Mouse (Mus musculus) heart, embryonic 15.5 days (tissue): ENCODE measurements around the gene Map4k3. TPM values are rescaled to one million over a fixed set of nuclear protein-coding genes. Genes with fewer than 3 reads are reported as not detected.
A peak's percentile ranks its signal among the peaks of the same experiment; 100 is the strongest.

Experiments
- ATAC-seq: fragments of 200-750 bp; cut with Nextera tagmentation; replicated peaks from 2 replicates; pipeline ENCODE4 v1.8.0; 2017; ENCODE audit warnings: low read depth, moderate TSS enrichment; ENCODE audit not compliant: insufficient number of reproducible peaks, insufficient read depth, low FRiP score
- H3K27ac ChIP-seq: fragments of 300-500 bp; sonication (generic); 2 replicates; pipeline ENCODE4 v1.5.1; 2015; ENCODE audit warnings: mild to moderate bottlenecking, inconsistent platforms
- H3K27me3 ChIP-seq: fragments of 300-500 bp; sonication (generic); 2 replicates; pipeline ENCODE4 v1.6.1; 2015; ENCODE audit warnings: inconsistent platforms
- H3K36me3 ChIP-seq: fragments of 300-500 bp; sonication (generic); 2 replicates; pipeline ENCODE4 v1.6.1; 2015; ENCODE audit warnings: mild to moderate bottlenecking, inconsistent platforms
- H3K4me1 ChIP-seq: fragments of 300-500 bp; sonication (generic); replicated peaks from 2 replicates; pipeline ENCODE4 v1.6.1; 2015; ENCODE audit warnings: inconsistent platforms
- H3K4me2 ChIP-seq: fragments of 300-500 bp; sonication (generic); 2 replicates; pipeline ENCODE4 v1.6.1; 2015; ENCODE audit warnings: inconsistent platforms, mild to moderate bottlenecking, moderate library complexity
- H3K4me3 ChIP-seq: fragments of 300-500 bp; sonication (generic); 2 replicates; pipeline ENCODE4 v1.5.1; 2015; ENCODE audit warnings: mild to moderate bottlenecking, inconsistent platforms
- H3K9ac ChIP-seq: fragments of 300-500 bp; sonication (generic); 2 replicates; pipeline ENCODE4 v1.6.1; 2015; ENCODE audit warnings: mild to moderate bottlenecking, inconsistent platforms
- H3K9me3 ChIP-seq: fragments of 300-500 bp; sonication (generic); replicated peaks from 2 replicates; pipeline ENCODE4 v1.6.1; 2016; ENCODE audit warnings: inconsistent platforms
- WGBS: fragments of 180-500 bp; shearing (Covaris S2); methylation state at CpG from one replicate; pipeline ENCODE4 v1.1.7; 2015; ENCODE audit warnings: mixed read lengths; 5-methylcytosine and 5-hydroxymethylcytosine counted together
- polyA plus RNA-seq: library from polyadenylated mRNA; unstranded; fragments of >200 nt; fragmentation: Nextera tagmentation; extraction: Ambion mirVana; gene quantifications from 2 replicates; pipeline ENCODE4 v1.2.1, GENCODE M21; 2015

Gene Map4k3
- polyA plus RNA-seq, 1 experiment from 2014 or later, result 17.9 TPM

DNA sequence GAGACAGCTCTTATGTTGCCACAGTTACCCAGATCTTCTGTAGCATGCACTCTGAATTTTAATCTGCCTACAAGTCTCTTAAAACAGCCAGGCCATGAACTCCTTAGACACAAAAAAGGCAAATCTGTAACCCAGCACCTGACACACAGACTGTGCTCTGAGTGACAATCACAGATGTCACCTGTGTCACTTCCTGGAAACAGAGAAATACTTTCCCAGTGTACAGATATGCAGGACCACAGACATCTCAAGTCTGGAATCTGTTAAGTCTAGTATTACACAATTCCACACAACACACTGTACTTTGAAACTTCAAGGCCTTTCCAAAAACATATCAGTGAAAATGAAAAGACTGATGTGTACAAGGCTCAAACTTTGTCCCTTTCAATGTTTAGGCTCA lies 103.3 kb downstream of the Map4k3 start:
- Histone ChIP-seq H3K27me3 (no peaks in the 10 kb centered on the region), H3K27ac (no peak overlapping the region), H3K36me3 (0 out of 2 replicates have a peak, but pooled peaks cover 2% of the 10 kb centered on the region), H3K4me1 (no peaks in the 10 kb centered on the region), H3K9me3 (no peaks in the 10 kb centered on the region), H3K4me2 (no peak overlapping the region), H3K9ac (no peak overlapping the region), H3K4me3 (no peak overlapping the region)
- no peak for ATAC-seq

DNA sequence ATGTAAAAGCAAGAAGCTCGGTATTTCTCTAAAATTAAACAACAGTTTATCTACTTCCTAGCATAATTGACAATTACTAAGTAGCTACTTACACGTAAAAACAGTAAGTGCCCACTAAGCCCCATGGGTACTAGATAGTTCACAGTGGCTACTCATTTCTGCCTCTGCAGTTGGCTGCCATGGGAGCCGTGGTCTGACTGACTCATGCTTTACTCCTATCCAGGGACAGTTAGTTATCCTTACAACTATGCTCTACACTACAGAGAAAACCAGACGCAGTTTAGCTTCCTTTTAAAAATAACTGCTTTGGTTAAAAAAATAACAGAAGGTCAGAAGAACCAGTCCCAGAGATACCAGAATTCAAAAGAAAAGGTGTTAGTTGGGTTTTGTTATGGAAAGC lies 106.6 kb downstream of the Map4k3 start:
- Histone ChIP-seq H3K36me3 (peaks cover 7% of the 10 kb centered on the region; the same call in 1 of the 2 replicates), H3K4me1 (no peaks in the 10 kb centered on the region; the same call in 1 of the 2 replicates), H3K27ac (no peak overlapping the region), H3K27me3 (no peaks in the 10 kb centered on the region), H3K4me2 (no peak overlapping the region), H3K9ac (no peak overlapping the region), H3K9me3 (no peaks in the 10 kb centered on the region), H3K4me3 (no peak overlapping the region)
- no peak for ATAC-seq
- 78% methylated on average over 4 of the region's 4 CpGs for WGBS

DNA sequence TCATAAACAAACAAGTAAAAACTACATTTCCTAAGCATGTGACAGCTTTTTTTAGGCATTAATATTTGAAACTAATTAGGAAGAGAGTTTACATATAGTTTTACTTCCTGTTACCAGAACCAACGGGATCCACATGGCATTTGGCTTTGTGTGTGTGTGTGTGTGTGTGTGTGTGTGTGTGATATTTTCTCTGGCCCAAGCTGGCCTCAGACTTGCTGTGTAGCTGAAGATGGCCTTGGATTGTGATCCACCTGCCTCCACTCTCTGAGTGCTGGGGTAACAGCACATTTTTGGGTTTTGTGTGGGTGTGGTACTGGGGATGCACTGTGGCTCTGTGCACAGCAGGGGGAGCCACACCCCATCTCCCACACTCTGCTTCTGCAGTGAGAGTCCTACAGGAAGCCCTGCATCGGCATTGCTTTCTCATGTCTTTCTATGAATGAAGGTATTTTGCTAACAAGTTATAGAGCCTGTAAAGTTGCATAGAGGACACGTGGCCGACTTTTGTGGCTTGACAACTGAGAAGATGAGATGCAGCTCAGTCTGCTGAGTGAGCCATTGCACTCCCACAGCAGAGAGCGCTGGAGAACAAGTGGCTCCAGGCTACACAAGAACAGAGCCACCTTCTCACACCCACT lies 107.4 kb downstream of the Map4k3 start:
- H3K4me2 ChIP-seq, result no peak overlapping the region
- ATAC-seq, result no peak
- no peak overlapping the region for H3K9ac ChIP-seq
- H3K27ac ChIP-seq, result no peak overlapping the region
- H3K36me3 ChIP-seq, result peaks cover 7% of the 10 kb centered on the region; the same call in 1 of the 2 replicates
- WGBS, result 52% methylated on average over 5 of the region's 5 CpGs
- no peaks in the 10 kb centered on the region; the same call in 1 of the 2 replicates for H3K4me1 ChIP-seq
- H3K4me3 ChIP-seq, result no peak overlapping the region
- no peaks in the 10 kb centered on the region for H3K27me3 ChIP-seq
- H3K9me3 ChIP-seq, result no peaks in the 10 kb centered on the region

DNA sequence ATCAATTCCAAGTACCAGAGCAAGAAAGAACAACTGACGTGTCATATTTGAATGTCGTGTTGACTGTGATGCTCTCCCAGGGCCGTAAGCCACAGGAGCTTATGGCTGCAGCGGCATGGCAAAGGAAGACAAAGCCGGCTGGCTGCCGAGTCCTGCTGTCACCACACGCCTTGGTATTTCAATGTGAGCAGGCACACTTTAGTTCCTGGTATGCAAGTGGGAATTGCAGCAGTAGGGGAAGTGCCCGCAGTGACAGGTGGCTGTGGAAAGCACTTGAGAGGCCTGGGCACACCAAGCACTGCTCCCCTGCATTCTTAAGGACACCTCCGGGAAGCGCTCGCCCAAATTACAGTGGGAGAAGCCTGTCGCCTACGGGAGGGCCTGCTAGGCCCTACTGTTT lies 108.7 kb downstream of the Map4k3 start:
- peaks cover 20% of the 10 kb centered on the region for H3K36me3 ChIP-seq
- 59% methylated on average over 13 of the region's 13 CpGs for WGBS
- H3K9ac ChIP-seq, result no peak overlapping the region
- H3K4me2 ChIP-seq, result no peak overlapping the region
- no peak overlapping the region for H3K4me3 ChIP-seq
- H3K4me1 ChIP-seq, result no peaks in the 10 kb centered on the region; the same call in 1 of the 2 replicates
- H3K9me3 ChIP-seq, result no peaks in the 10 kb centered on the region
- peak overlapping the region; percentile 7; the same call in 1 of the 2 replicates for H3K27ac ChIP-seq
- no peaks in the 10 kb centered on the region for H3K27me3 ChIP-seq
- ATAC-seq, result no peak

DNA sequence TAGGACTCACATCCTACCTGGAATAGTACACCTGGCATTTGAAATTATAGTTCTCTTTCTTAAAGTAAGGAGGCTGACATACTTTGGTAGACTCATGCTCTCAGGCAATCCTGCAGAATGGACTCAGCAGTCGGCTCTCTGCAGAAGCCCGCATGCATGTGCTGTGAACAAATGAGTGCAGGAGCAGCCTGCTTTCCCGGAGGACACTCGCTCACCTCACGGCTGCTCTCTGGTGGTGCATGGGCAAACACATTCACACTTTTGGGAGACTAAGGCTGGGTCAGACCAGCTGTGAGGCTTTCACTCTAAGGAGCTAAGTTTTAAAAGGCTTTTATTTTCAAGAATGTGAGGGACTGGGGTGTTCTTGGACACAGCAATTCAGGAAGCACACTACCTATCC lies 109.4 kb downstream of the Map4k3 start:
- H3K27me3 ChIP-seq, result no peaks in the 10 kb centered on the region
- H3K27ac ChIP-seq, result no peak overlapping the region
- no peak for ATAC-seq
- 76% methylated on average over 5 of the region's 5 CpGs for WGBS
- H3K9ac ChIP-seq, result no peak overlapping the region
- H3K4me2 ChIP-seq, result no peak overlapping the region
- no peaks in the 10 kb centered on the region; the same call in 1 of the 2 replicates for H3K4me1 ChIP-seq
- no peak overlapping the region for H3K4me3 ChIP-seq
- H3K9me3 ChIP-seq, result no peaks in the 10 kb centered on the region
- peaks cover 23% of the 10 kb centered on the region for H3K36me3 ChIP-seq

DNA sequence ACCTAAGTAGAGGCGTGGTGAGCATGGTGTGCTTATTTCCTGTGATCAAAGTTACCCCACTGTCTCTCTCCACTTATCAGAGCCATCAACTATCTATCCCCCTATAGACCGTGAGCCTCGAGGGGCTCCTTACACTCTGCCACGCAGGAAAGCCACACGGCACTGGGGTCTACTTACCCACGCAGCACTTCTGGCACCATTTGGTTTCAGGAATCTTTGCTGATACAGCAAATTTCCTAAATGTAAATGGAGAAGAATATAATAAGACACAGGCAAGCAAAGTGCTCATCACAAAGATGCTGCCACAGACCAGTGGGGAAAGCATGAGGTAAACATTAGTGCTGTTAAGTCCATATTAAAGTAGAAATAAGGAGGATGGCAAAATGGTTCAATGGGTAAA lies 124.5 kb downstream of the Map4k3 start:
- WGBS, result 82% methylated on average over 6 of the region's 6 CpGs
- H3K36me3 ChIP-seq, result peaks cover 80% of the 10 kb centered on the region
- no peak overlapping the region for H3K4me2 ChIP-seq
- H3K4me1 ChIP-seq, result no peaks in the 10 kb centered on the region
- no peak overlapping the region for H3K27ac ChIP-seq
- no peak for ATAC-seq
- H3K9me3 ChIP-seq, result no peaks in the 10 kb centered on the region
- H3K4me3 ChIP-seq, result no peak overlapping the region
- no peaks in the 10 kb centered on the region for H3K27me3 ChIP-seq
- H3K9ac ChIP-seq, result no peak overlapping the region

DNA sequence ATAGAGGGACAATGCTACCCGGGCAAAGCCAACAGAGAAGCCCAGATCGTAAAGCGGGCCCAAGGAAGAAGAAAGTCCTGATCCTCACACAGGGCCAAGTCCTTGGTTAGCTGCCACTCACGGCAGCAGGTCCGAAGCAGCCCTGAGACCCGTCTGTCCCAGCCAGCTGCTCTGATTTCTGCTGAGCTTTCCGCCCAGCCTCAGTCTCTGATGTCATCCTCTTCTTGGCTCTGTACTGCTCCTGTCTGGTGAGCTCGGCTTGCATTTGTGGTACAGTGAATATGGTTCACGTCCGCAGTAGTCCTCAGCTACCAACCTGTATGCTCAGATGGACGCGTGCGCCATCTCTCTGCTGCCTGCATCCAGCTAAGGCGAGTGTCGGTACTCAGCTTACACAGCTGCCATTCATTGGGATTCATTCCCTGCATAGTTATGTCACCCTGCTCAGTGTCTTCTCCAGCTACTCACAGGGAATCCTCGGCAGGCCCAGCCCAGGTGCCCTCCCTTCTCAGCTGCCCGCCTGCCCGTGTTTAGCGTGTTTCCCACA lies 125.1 kb downstream of the Map4k3 start:
- Histone ChIP-seq H3K4me3 (no peak overlapping the region), H3K27ac (no peak overlapping the region), H3K4me2 (no peak overlapping the region), H3K9me3 (no peaks in the 10 kb centered on the region), H3K36me3 (peaks cover 73% of the 10 kb centered on the region), H3K27me3 (no peaks in the 10 kb centered on the region), H3K9ac (no peak overlapping the region), H3K4me1 (no peaks in the 10 kb centered on the region)
- ATAC-seq, result no peak
- WGBS, result 89% methylated on average over 19 of the region's 19 CpGs

DNA sequence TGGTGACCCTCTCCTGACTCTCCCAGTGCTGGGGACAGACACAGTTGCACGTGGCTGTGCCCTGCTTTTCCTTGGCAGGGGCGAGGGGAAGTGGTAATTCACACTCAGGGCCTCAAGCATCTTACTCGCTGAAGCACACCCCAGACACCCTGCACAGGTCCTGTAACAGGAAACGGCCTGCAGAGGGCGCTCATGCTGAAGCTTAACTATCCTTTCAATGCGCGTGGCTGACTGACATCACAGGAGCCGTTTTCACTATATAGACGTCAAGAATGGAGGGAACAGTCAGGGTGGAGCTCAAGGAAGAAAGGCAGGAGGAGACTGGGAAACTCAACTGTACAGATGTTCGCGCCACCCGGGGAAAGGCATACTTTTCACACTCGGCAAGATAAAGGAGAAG lies 126.9 kb downstream of the Map4k3 start:
- Histone ChIP-seq H3K4me3 (no peak overlapping the region), H3K9ac (no peak overlapping the region), H3K4me2 (no peak overlapping the region), H3K36me3 (peaks cover 69% of the 10 kb centered on the region), H3K27ac (no peak overlapping the region), H3K9me3 (no peaks in the 10 kb centered on the region), H3K4me1 (no peaks in the 10 kb centered on the region), H3K27me3 (no peaks in the 10 kb centered on the region)
- 63% methylated on average over 13 of the region's 13 CpGs for WGBS
- ATAC-seq, result no peak

DNA sequence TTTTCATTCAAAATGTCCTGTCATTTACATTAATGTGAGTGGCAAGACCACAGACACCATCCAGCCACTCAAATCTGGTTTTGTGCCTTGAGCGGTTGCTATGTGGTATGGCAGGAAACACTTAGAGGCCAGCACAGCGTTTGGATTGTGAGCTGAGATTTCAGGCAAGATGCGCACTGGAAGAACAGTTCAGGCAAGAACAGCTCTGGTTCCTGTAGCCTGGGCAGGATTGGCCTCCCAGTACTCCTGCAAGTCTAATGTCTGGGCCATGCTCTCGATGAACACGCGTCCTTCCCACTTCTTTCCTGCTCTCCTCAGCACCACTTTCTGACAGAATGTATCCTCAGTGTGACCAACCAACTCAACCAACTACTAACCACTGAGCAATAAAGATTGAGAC lies 145.2 kb downstream of the Map4k3 start:
- H3K9ac ChIP-seq, result no peak overlapping the region
- no peak overlapping the region for H3K4me3 ChIP-seq
- no peak overlapping the region for H3K4me2 ChIP-seq
- H3K9me3 ChIP-seq, result no peaks in the 10 kb centered on the region
- no peaks in the 10 kb centered on the region for H3K4me1 ChIP-seq
- peaks cover 59% of the 10 kb centered on the region for H3K36me3 ChIP-seq
- H3K27ac ChIP-seq, result no peak overlapping the region
- 92% methylated on average over 6 of the region's 6 CpGs for WGBS
- no peaks in the 10 kb centered on the region for H3K27me3 ChIP-seq
- ATAC-seq, result no peak

DNA sequence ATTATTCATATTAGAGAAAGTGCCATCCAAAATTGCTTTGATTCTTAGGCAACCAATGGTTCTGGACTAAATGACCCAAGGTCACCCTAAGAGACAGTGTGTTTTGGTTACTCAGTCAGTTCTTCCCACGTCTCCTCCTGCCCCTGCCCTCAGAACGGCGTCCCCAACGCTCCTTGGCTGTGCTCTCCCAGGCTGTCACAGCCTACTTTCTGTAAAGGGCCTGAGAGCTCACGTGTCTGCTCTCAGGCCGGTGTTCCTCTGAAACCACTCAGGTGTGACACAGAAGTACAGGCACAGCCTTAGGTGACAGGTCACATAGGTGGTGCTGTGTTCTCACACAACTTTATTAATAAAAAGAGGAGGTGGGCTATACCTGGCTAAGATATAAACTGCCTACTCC lies 148.4 kb downstream of the Map4k3 start:
- Histone ChIP-seq H3K9me3 (no peaks in the 10 kb centered on the region), H3K27me3 (no peaks in the 10 kb centered on the region), H3K36me3 (peaks cover 43% of the 10 kb centered on the region), H3K4me3 (no peak overlapping the region), H3K4me2 (no peak overlapping the region), H3K9ac (no peak overlapping the region), H3K27ac (no peak overlapping the region), H3K4me1 (peaks cover 10% of the 10 kb centered on the region)
- WGBS, result 65% methylated on average over 6 of the region's 6 CpGs
- no peak for ATAC-seq

DNA sequence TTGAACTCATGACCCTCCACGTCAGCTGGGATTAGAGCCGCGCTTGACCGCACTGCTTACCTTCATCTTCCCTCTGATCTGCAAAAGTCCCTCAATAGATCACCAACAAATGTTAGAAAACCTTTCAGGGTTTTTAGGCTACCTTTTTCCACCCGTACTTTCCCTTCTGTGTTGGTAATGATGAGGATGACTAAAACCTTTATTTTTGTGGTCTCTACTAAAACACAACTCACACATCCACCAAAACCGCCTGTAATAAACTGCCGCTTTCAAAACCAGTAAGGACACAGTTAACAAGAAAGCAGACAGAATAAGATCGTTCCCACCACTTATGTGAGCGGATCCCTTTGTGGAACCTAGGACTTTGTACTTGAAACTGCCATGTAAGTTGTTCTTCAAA lies 149.2 kb downstream of the Map4k3 start:
- WGBS, result 90% methylated on average over 9 of the region's 9 CpGs

DNA sequence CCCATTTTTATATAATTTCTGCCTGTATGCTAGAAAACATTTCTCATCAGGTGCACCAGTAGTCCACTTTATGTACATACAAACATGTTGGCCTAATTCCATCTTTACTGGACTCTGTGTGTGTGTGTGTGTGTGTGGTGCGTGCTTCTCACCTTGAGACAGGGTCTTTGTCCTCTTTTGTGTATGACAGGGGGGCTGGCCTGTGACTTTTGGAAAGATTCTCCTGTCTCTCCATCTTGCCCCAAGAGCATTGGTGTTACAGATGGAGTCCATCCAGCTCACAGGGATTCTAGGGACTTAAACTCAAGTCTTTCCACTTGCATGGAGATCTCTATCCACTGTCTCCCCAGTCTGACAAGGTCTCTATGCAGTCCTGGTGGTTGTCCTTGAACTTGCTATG lies 150.2 kb downstream of the Map4k3 start:
- WGBS, result 93% methylated on average over 1 of the region's 1 CpGs
- Histone ChIP-seq H3K4me3 (no peak overlapping the region), H3K4me1 (peaks cover 10% of the 10 kb centered on the region), H3K27ac (no peak overlapping the region), H3K27me3 (no peaks in the 10 kb centered on the region), H3K9ac (no peak overlapping the region), H3K9me3 (no peaks in the 10 kb centered on the region), H3K4me2 (no peak overlapping the region), H3K36me3 (peaks cover 25% of the 10 kb centered on the region)
- ATAC-seq, result no peak

More for the DNA sequence above, 149.2 kb downstream of the Map4k3 start:
- Histone ChIP-seq H3K36me3 (peaks cover 35% of the 10 kb centered on the region), H3K27me3 (no peaks in the 10 kb centered on the region), H3K4me1 (peaks cover 10% of the 10 kb centered on the region), H3K4me3 (no peak overlapping the region), H3K9me3 (no peaks in the 10 kb centered on the region), H3K27ac (no peak overlapping the region), H3K4me2 (no peak overlapping the region), H3K9ac (no peak overlapping the region)
- ATAC-seq, result no peak
